Mouse (Mus musculus) embryonic facial prominence, embryonic 14.5 days (tissue): Measurements from ENCODE around the gene Rnf144b. TPM values are rescaled to one million over a fixed set of nuclear protein-coding genes. Genes with fewer than 3 reads are reported as not detected.

Experiments
- ATAC-seq: fragments of 200-750 bp; cut with Nextera tagmentation; 2 replicates; pipeline ENCODE4 v1.8.0; 2017; ENCODE audit warnings: low read depth, moderate number of reproducible peaks, moderate TSS enrichment
- DNase-seq: peaks from one replicate; pipeline ENCODE4 v3.0.0-alpha.2; 2015; ENCODE audit warnings: low spot score
- H3K27ac ChIP-seq: fragments of 300-500 bp; sonication (generic); replicated peaks from 2 replicates; pipeline ENCODE4 v1.5.1; 2014; ENCODE audit warnings: low read depth, mild to moderate bottlenecking, low read length, moderate library complexity
- H3K27me3 ChIP-seq: fragments of 300-500 bp; sonication (generic); replicated peaks from 2 replicates; pipeline ENCODE4 v1.6.1; 2014; ENCODE audit warnings: low read length; ENCODE audit not compliant: control insufficient read depth, insufficient read depth
- H3K36me3 ChIP-seq: fragments of 300-500 bp; sonication (generic); 2 replicates; pipeline ENCODE4 v1.6.1; 2014; ENCODE audit warnings: low read length, mixed read lengths; ENCODE audit not compliant: control insufficient read depth, insufficient read depth
- H3K4me1 ChIP-seq: fragments of 300-500 bp; sonication (generic); 2 replicates; pipeline ENCODE4 v1.6.1; 2014; ENCODE audit warnings: antibody characterized with exemption, low read length; ENCODE audit not compliant: control insufficient read depth, insufficient read depth
- H3K4me2 ChIP-seq: fragments of 300-500 bp; sonication (generic); 2 replicates; pipeline ENCODE4 v1.6.1; 2014; ENCODE audit warnings: low read depth, mild to moderate bottlenecking, low read length, moderate library complexity, mixed read lengths
- H3K4me3 ChIP-seq: fragments of 300-500 bp; sonication (generic); 2 replicates; pipeline ENCODE4 v1.5.1; 2014; ENCODE audit warnings: low read depth, mild to moderate bottlenecking, low read length
- H3K9ac ChIP-seq: fragments of 300-500 bp; sonication (generic); 2 replicates; pipeline ENCODE4 v1.6.1; 2014; ENCODE audit warnings: low read depth, mild to moderate bottlenecking, low read length, moderate library complexity, mixed read lengths
- H3K9me3 ChIP-seq: fragments of 300-500 bp; sonication (generic); 2 replicates; pipeline ENCODE4 v1.6.1; 2016; ENCODE audit warnings: low read length; ENCODE audit not compliant: control insufficient read depth
- WGBS: fragments of 180-500 bp; shearing (Covaris S2); extraction: QIAGEN DNeasy Blood & Tissue Kit; methylation state at CpG from one replicate; pipeline ENCODE4 v1.1.7; 2014; 5-methylcytosine and 5-hydroxymethylcytosine counted together
- polyA plus RNA-seq: library from polyadenylated mRNA; unstranded; fragments of >200 nt; fragmentation: Nextera tagmentation; extraction: Ambion mirVana; gene quantifications from 2 replicates; pipeline ENCODE4 v1.2.1, GENCODE M21; 2014

Rnf144b gene
- polyA plus RNA-seq, 1 experiment from 2014 or later: 4.9 TPM

- Histone ChIP-seq H3K4me3 (no peak overlapping the region), H3K4me2 (no peak overlapping the region), H3K27ac (no peak overlapping the region), H3K9me3 (no peaks in the 10 kb centered on the region), H3K36me3 (no peaks in the 10 kb centered on the region), H3K9ac (no peak overlapping the region), H3K27me3 (peaks cover 2% of the 10 kb centered on the region; the same call in 1 of the 2 replicates), H3K4me1 (no peaks in the 10 kb centered on the region)
- ATAC-seq (no peak), DNase-seq (no peak)
- 75% methylated on average over 8 of the region's 8 CpGs for WGBS
Observed at GRCm38 (mm10) chr13:47133058-47133457, 10.6 kb downstream of the Rnf144b start.

GRCm38 (mm10) chr13:47134836-47135235 lies 12.4 kb downstream of the Rnf144b start:
- DNase-seq (no peak), ATAC-seq (no peak)
- 91% methylated on average over 7 of the region's 7 CpGs for WGBS

GRCm38 (mm10) chr13:47135741-47136140 lies 13.3 kb downstream of the Rnf144b start:
- H3K4me1 ChIP-seq: no peaks in the 10 kb centered on the region
- H3K4me2 ChIP-seq: 0 out of 2 replicates have a peak overlapping the region, but pooled peaks have one; percentile 7
- no peak overlapping the region for H3K4me3 ChIP-seq
- H3K9ac ChIP-seq: no peak overlapping the region
- H3K36me3 ChIP-seq: no peaks in the 10 kb centered on the region
- peaks cover 2% of the 10 kb centered on the region; the same call in 1 of the 2 replicates for H3K27me3 ChIP-seq
- peak overlapping the region; percentile 67 for H3K27ac ChIP-seq
- ATAC-seq (0 out of 2 replicates have a peak, but pooled peaks have one; percentile 30), DNase-seq (peak; percentile 81)
- H3K9me3 ChIP-seq: no peaks in the 10 kb centered on the region
- 52% methylated on average over 7 of the region's 7 CpGs for WGBS

More at GRCm38 (mm10) chr13:47134836-47135235, 12.4 kb downstream of the Rnf144b start:
- H3K4me2 ChIP-seq: no peak overlapping the region
- no peaks in the 10 kb centered on the region for H3K4me1 ChIP-seq
- H3K9ac ChIP-seq: no peak overlapping the region
- peaks cover 2% of the 10 kb centered on the region; the same call in 1 of the 2 replicates for H3K27me3 ChIP-seq
- H3K9me3 ChIP-seq: no peaks in the 10 kb centered on the region
- H3K36me3 ChIP-seq: no peaks in the 10 kb centered on the region
- H3K4me3 ChIP-seq: no peak overlapping the region
- no peak overlapping the region for H3K27ac ChIP-seq

- 61% methylated on average over 6 of the region's 6 CpGs for WGBS
- H3K36me3 ChIP-seq: no peaks in the 10 kb centered on the region
- H3K9ac ChIP-seq: no peak overlapping the region
- H3K4me2 ChIP-seq: no peak overlapping the region
- H3K4me1 ChIP-seq: peaks cover 14% of the 10 kb centered on the region; the same call in 1 of the 2 replicates
- H3K27ac ChIP-seq: no peak overlapping the region
- ATAC-seq (no peak), DNase-seq (no peak)
- H3K27me3 ChIP-seq: no peaks in the 10 kb centered on the region
- H3K9me3 ChIP-seq: no peaks in the 10 kb centered on the region
- H3K4me3 ChIP-seq: no peak overlapping the region
Observed at GRCm38 (mm10) chr13:47142764-47143163, 20.3 kb downstream of the Rnf144b start.

- peak; percentile 76 for ATAC-seq
- 24% methylated on average over 9 of the region's 9 CpGs for WGBS
- peak; percentile 75 for DNase-seq
- Histone ChIP-seq H3K4me2 (no peak overlapping the region), H3K9ac (no peak overlapping the region), H3K4me3 (no peak overlapping the region), H3K27ac (peak overlapping the region; percentile 36; the same call in 1 of the 2 replicates), H3K9me3 (no peaks in the 10 kb centered on the region), H3K36me3 (no peaks in the 10 kb centered on the region), H3K4me1 (peaks cover 14% of the 10 kb centered on the region; the same call in 1 of the 2 replicates), H3K27me3 (no peaks in the 10 kb centered on the region)
Observed at GRCm38 (mm10) chr13:47145939-47146338, 23.5 kb downstream of the Rnf144b start.

- ATAC-seq: no peak
- 57% methylated on average over 7 of the region's 7 CpGs for WGBS
- 0 out of 2 replicates have a peak overlapping the region, but pooled peaks have one; percentile 36 for H3K27ac ChIP-seq
- peaks cover 14% of the 10 kb centered on the region; the same call in 1 of the 2 replicates for H3K4me1 ChIP-seq
- H3K4me2 ChIP-seq: no peak overlapping the region
- no peaks in the 10 kb centered on the region for H3K9me3 ChIP-seq
- H3K4me3 ChIP-seq: no peak overlapping the region
- H3K36me3 ChIP-seq: no peaks in the 10 kb centered on the region
- peak overlapping the region; percentile 25; the same call in 1 of the 2 replicates for H3K9ac ChIP-seq
- no peak for DNase-seq
- no peaks in the 10 kb centered on the region for H3K27me3 ChIP-seq
Observed at GRCm38 (mm10) chr13:47146388-47146787, 23.9 kb downstream of the Rnf144b start.

- Histone ChIP-seq H3K9me3 (no peaks in the 10 kb centered on the region), H3K27me3 (no peaks in the 10 kb centered on the region), H3K36me3 (no peaks in the 10 kb centered on the region), H3K4me2 (no peak overlapping the region), H3K4me1 (peaks cover 14% of the 10 kb centered on the region; the same call in 1 of the 2 replicates), H3K9ac (no peak overlapping the region), H3K4me3 (no peak overlapping the region), H3K27ac (no peak overlapping the region)
- no peak for DNase-seq
- 56% methylated on average over 11 of the region's 11 CpGs for WGBS
- no peak for ATAC-seq
Observed at GRCm38 (mm10) chr13:47148573-47148972, 26.1 kb downstream of the Rnf144b start.

- ATAC-seq (no peak), DNase-seq (no peak)
- Histone ChIP-seq H3K4me1 (peaks cover 14% of the 10 kb centered on the region; the same call in 1 of the 2 replicates), H3K27me3 (no peaks in the 10 kb centered on the region), H3K4me3 (no peak overlapping the region), H3K9me3 (no peaks in the 10 kb centered on the region), H3K36me3 (no peaks in the 10 kb centered on the region), H3K27ac (no peak overlapping the region), H3K4me2 (no peak overlapping the region), H3K9ac (no peak overlapping the region)
- WGBS: 92% methylated on average over 10 of the region's 10 CpGs
Observed at GRCm38 (mm10) chr13:47149993-47150392, 27.5 kb downstream of the Rnf144b start.

- 90% methylated on average over 14 of the region's 14 CpGs for WGBS
- DNase-seq: no peak
Observed at GRCm38 (mm10) chr13:47151060-47151459, 28.6 kb downstream of the Rnf144b start.

More at GRCm38 (mm10) chr13:47151060-47151459, 28.6 kb downstream of the Rnf144b start:
- H3K27me3 ChIP-seq: no peaks in the 10 kb centered on the region
- H3K9ac ChIP-seq: no peak overlapping the region
- no peak overlapping the region for H3K4me2 ChIP-seq
- H3K9me3 ChIP-seq: no peaks in the 10 kb centered on the region
- peaks cover 6% of the 10 kb centered on the region; the same call in 1 of the 2 replicates for H3K4me1 ChIP-seq
- no peaks in the 10 kb centered on the region for H3K36me3 ChIP-seq
- H3K27ac ChIP-seq: no peak overlapping the region
- ATAC-seq: no peak
- no peak overlapping the region for H3K4me3 ChIP-seq
